Mouse (Mus musculus) stomach, embryonic 15.5 days (tissue): Measurements from ENCODE around the gene Gm20075. TPM values are rescaled to one million over a fixed set of nuclear protein-coding genes. Genes with fewer than 3 reads are reported as not detected.
"Not testable (repeated sequence)": the region's sequence is repeated elsewhere in the genome, so short reads cannot be mapped to it uniquely, and the experiment has no call there.

Source experiments
- ATAC-seq: fragments of 200-750 bp; cut with Nextera tagmentation; 2 replicates; pipeline ENCODE4 v1.8.0; 2017; ENCODE audit warnings: low read depth, moderate number of reproducible peaks, moderate TSS enrichment; ENCODE audit not compliant: insufficient read depth, low FRiP score
- H3K27ac ChIP-seq: fragments of 300-500 bp; sonication (generic); 2 replicates; pipeline ENCODE4 v1.5.1; 2015; ENCODE audit warnings: mild to moderate bottlenecking, inconsistent platforms
- H3K27me3 ChIP-seq: fragments of 300-500 bp; sonication (generic); replicated peaks from 2 replicates; pipeline ENCODE4 v1.6.1; 2015; ENCODE audit warnings: inconsistent platforms
- H3K36me3 ChIP-seq: fragments of 300-500 bp; sonication (generic); 2 replicates; pipeline ENCODE4 v1.6.1; 2015; ENCODE audit warnings: inconsistent platforms
- H3K4me1 ChIP-seq: fragments of 300-500 bp; sonication (generic); 2 replicates; pipeline ENCODE4 v1.6.1; 2015; ENCODE audit warnings: inconsistent platforms
- H3K4me2 ChIP-seq: fragments of 300-500 bp; sonication (generic); 2 replicates; pipeline ENCODE4 v1.6.1; 2015; ENCODE audit warnings: mild to moderate bottlenecking, inconsistent platforms
- H3K4me3 ChIP-seq: fragments of 300-500 bp; sonication (generic); replicated peaks from 2 replicates; pipeline ENCODE4 v1.5.1; 2015; ENCODE audit warnings: inconsistent platforms
- H3K9ac ChIP-seq: fragments of 300-500 bp; sonication (generic); 2 replicates; pipeline ENCODE4 v1.6.1; 2015; ENCODE audit warnings: inconsistent platforms
- H3K9me3 ChIP-seq: fragments of 300-500 bp; sonication (generic); 2 replicates; pipeline ENCODE4 v1.6.1; 2016; ENCODE audit warnings: inconsistent platforms
- WGBS: fragments of 180-500 bp; shearing (Covaris S2); methylation state at CpG from one replicate; pipeline ENCODE4 v1.1.7; 2015; 5-methylcytosine and 5-hydroxymethylcytosine counted together
- polyA plus RNA-seq: library from polyadenylated mRNA; unstranded; fragments of >200 nt; fragmentation: Nextera tagmentation; extraction: Ambion mirVana; gene quantifications from 2 replicates; pipeline ENCODE4 v1.2.1, GENCODE M21; 2015

The Gm20075 gene
- 20.6 and 27.9 TPM in 2 replicates for polyA plus RNA-seq

DNA sequence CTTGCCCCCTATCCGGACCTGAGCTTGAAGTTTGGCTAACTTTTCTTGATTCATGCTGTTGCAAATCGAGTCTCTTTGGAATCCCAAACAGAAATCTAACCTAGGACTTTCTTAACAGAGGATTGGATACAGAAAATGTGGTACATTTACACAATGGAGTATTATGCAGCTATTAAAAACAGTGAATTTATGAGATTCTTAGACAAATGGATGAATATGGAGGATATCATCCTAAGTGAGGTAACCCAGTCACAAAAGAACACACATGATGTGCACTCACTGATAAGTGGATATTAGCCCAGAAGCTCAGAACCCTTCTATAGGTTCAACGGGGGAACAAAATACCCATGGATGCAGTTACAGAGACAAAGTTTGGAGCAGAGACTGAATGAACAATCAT is at the start of gene Gm20075:
Gene Gm20075 (minus strand): TSS at position 101 of the 400 bp plus-strand sequence.
- not testable (repeated sequence) for H3K27me3 ChIP-seq, H3K4me3 ChIP-seq, H3K4me2 ChIP-seq, H3K9me3 ChIP-seq, H3K27ac ChIP-seq, H3K36me3 ChIP-seq, H3K9ac ChIP-seq, H3K4me1 ChIP-seq, ATAC-seq
- 81% methylated on average over 3 of the region's 3 CpGs for WGBS

- Histone ChIP-seq H3K9me3 (no peaks in the 10 kb centered on the region), H3K4me3 (no peak overlapping the region), H3K9ac (no peak overlapping the region), H3K4me2 (no peak overlapping the region), H3K4me1 (peaks cover 15% of the 10 kb centered on the region), H3K27me3 (peaks cover 52% of the 10 kb centered on the region), H3K27ac (no peak overlapping the region), H3K36me3 (no peaks in the 10 kb centered on the region)
- 70% methylated on average over 3 of the region's 3 CpGs for WGBS
- no peak for ATAC-seq
Measured at GRCm38 (mm10) chr13:96129081-96129480, 47.9 kb upstream of the Gm20075 start.

DNA sequence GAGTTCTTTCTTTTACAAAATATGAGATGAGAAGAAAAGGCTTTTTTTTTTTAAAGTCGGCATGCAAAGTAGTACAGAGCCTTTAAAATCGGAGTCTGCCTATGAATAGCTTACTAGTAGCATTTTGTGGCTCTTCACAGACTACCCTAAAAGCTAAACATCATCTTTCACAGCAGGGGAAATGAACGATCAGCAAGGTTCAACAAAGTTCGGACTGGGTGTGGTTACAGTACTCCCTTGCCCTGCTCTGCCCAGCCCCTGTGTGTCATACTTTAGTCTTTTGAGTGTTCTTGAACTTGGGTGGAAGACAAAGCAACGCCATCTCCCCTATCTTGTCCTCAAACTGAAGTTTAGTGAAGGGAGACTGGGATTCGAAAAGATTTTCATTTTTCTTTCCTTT is 45.5 kb upstream of the Gm20075 start:
- no peaks in the 10 kb centered on the region for H3K9me3 ChIP-seq
- WGBS = 62% methylated on average over 6 of the region's 6 CpGs
- H3K4me2 ChIP-seq = no peak overlapping the region
- H3K36me3 ChIP-seq = no peaks in the 10 kb centered on the region
- ATAC-seq = no peak
- peaks cover 28% of the 10 kb centered on the region for H3K27me3 ChIP-seq
- no peak overlapping the region for H3K4me3 ChIP-seq
- no peak overlapping the region for H3K27ac ChIP-seq
- peaks cover under 1% of the 10 kb centered on the region; the same call in 1 of the 2 replicates for H3K4me1 ChIP-seq
- H3K9ac ChIP-seq = no peak overlapping the region

GRCm38 (mm10) chr13:96125011-96125410 is 43.8 kb upstream of the Gm20075 start:
- 66% methylated on average over 5 of the region's 5 CpGs for WGBS
- Histone ChIP-seq H3K9ac (no peak overlapping the region), H3K9me3 (no peaks in the 10 kb centered on the region), H3K27me3 (peaks cover 11% of the 10 kb centered on the region), H3K4me1 (no peaks in the 10 kb centered on the region), H3K36me3 (no peaks in the 10 kb centered on the region), H3K27ac (no peak overlapping the region), H3K4me2 (no peak overlapping the region), H3K4me3 (no peak overlapping the region)
- no peak for ATAC-seq

- no peak for ATAC-seq
- Histone ChIP-seq H3K4me2 (no peak overlapping the region), H3K27ac (no peak overlapping the region), H3K4me1 (no peaks in the 10 kb centered on the region), H3K9me3 (no peaks in the 10 kb centered on the region), H3K4me3 (no peak overlapping the region), H3K27me3 (no peaks in the 10 kb centered on the region), H3K36me3 (no peaks in the 10 kb centered on the region), H3K9ac (no peak overlapping the region)
- 76% methylated on average over 2 of the region's 2 CpGs for WGBS
Measured at GRCm38 (mm10) chr13:96112711-96113110, 31.5 kb upstream of the Gm20075 start.

- Histone ChIP-seq H3K9me3 (no peaks in the 10 kb centered on the region), H3K4me1 (no peaks in the 10 kb centered on the region), H3K36me3 (no peaks in the 10 kb centered on the region), H3K4me3 (no peak overlapping the region), H3K4me2 (no peak overlapping the region), H3K27ac (no peak overlapping the region), H3K27me3 (no peaks in the 10 kb centered on the region), H3K9ac (no peak overlapping the region)
- WGBS = 86% methylated on average over 3 of the region's 3 CpGs
- ATAC-seq = no peak
Measured at GRCm38 (mm10) chr13:96110767-96111166, 29.6 kb upstream of the Gm20075 start.

GRCm38 (mm10) chr13:96106367-96106766 is 25.2 kb upstream of the Gm20075 start:
- Histone ChIP-seq H3K9me3 (no peaks in the 10 kb centered on the region), H3K27ac (no peak overlapping the region), H3K27me3 (no peaks in the 10 kb centered on the region), H3K9ac (no peak overlapping the region), H3K4me2 (no peak overlapping the region), H3K4me1 (no peaks in the 10 kb centered on the region), H3K4me3 (no peak overlapping the region), H3K36me3 (no peaks in the 10 kb centered on the region)
- whole genome bisulfite sequencing = 63% methylated on average over 4 of the region's 4 CpGs
- ATAC-seq = no peak

- WGBS = 72% methylated on average over 4 of the region's 4 CpGs
- no peak overlapping the region for H3K4me2 ChIP-seq
- H3K36me3 ChIP-seq = no peaks in the 10 kb centered on the region
- H3K9ac ChIP-seq = no peak overlapping the region
- H3K9me3 ChIP-seq = no peaks in the 10 kb centered on the region
- no peak overlapping the region for H3K27ac ChIP-seq
- H3K27me3 ChIP-seq = no peaks in the 10 kb centered on the region
- no peak for ATAC-seq
- no peak overlapping the region for H3K4me3 ChIP-seq
- H3K4me1 ChIP-seq = no peaks in the 10 kb centered on the region
Measured at GRCm38 (mm10) chr13:96090929-96091328, 9.8 kb upstream of the Gm20075 start.

DNA sequence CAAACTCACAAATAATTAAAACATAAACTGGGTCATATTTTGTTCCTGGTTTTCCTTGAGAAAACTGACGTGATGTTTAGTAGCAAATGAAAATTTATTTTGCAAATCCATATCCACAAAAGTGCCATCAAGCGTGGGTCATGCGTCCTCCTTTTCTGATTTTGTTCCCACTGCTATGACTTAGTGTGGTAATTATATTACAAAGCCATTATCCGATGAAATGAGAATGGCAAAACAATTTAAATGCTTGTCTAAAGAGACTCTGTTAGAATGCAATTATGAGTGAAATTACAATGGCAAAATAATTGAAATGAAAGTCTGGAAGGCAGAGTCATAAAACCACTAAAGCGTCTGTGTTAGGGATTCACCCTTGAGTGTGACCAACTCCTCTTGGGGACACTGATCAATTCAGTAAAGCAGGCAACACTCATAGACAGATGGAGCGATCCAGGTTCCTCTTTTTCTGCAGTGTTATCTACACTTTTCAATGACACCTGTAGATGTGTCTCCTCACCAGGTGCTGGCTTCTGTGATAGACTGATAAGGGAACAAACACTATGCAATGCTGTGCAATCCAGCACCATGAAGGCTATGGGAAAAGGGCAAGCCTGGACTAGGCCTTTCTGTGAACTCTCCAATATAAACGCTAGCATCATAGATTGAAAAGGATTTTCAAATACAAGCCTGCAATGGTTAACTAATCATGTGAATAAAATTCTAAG is 4.6 kb upstream of the Gm20075 start:
- no peaks in the 10 kb centered on the region for H3K9me3 ChIP-seq
- WGBS = 75% methylated on average over 7 of the region's 7 CpGs
- H3K4me3 ChIP-seq = no peak overlapping the region
- no peak for ATAC-seq
- no peaks in the 10 kb centered on the region for H3K4me1 ChIP-seq
- no peak overlapping the region for H3K27ac ChIP-seq
- no peaks in the 10 kb centered on the region for H3K36me3 ChIP-seq
- H3K4me2 ChIP-seq = no peak overlapping the region
- H3K9ac ChIP-seq = no peak overlapping the region
- H3K27me3 ChIP-seq = no peaks in the 10 kb centered on the region

DNA sequence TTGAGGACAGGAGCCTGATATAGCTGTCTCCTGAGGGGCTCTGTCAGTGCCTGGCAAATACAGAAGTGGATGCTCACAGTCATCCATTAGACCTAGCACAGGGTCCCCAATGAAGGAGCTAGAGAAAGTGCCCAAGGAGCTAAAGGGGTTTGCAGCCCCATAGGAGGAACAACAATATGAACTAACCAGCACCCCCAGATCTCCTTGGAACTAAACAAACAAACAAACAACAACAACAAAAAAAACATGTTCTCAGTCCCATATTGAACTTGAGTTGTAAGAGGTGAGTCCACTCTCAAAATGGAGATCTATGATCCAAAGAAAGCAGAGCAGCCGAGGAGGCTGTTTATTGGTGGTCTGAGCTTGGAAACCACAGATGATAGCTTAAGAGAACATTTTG is 578 bp upstream of the Gm20075 start, which contains the start of gene Gm17190:
Gene Gm17190 (plus strand): TSS at position 301 of the 400 bp plus-strand sequence.
- H3K9me3 ChIP-seq, H3K27me3 ChIP-seq, H3K4me1 ChIP-seq, ATAC-seq, H3K36me3 ChIP-seq, H3K9ac ChIP-seq, H3K4me3 ChIP-seq, H3K27ac ChIP-seq, H3K4me2 ChIP-seq: not testable (repeated sequence)
- 90% methylated on average over 1 of the region's 1 CpGs for WGBS

GRCm38 (mm10) chr13:96073555-96073954 is 7.6 kb downstream of the Gm20075 start:
- Histone ChIP-seq H3K9me3 (no peaks in the 10 kb centered on the region), H3K27me3 (no peaks in the 10 kb centered on the region), H3K4me3 (no peak overlapping the region), H3K4me1 (no peaks in the 10 kb centered on the region), H3K9ac (no peak overlapping the region), H3K36me3 (no peaks in the 10 kb centered on the region), H3K4me2 (no peak overlapping the region), H3K27ac (no peak overlapping the region)
- 39% methylated on average over 8 of the region's 8 CpGs for WGBS
- no peak for ATAC-seq

- no peak overlapping the region for H3K4me2 ChIP-seq
- no peaks in the 10 kb centered on the region for H3K9me3 ChIP-seq
- no peak overlapping the region for H3K9ac ChIP-seq
- 75% methylated on average over 3 of the region's 3 CpGs for WGBS
- H3K27me3 ChIP-seq = no peaks in the 10 kb centered on the region
- H3K4me3 ChIP-seq = no peak overlapping the region
- H3K27ac ChIP-seq = no peak overlapping the region
- H3K4me1 ChIP-seq = no peaks in the 10 kb centered on the region
- H3K36me3 ChIP-seq = no peaks in the 10 kb centered on the region
- ATAC-seq = no peak
Measured at GRCm38 (mm10) chr13:96052755-96053154, 28.4 kb downstream of the Gm20075 start.

GRCm38 (mm10) chr13:96045396-96045795 is 35.8 kb downstream of the Gm20075 start:
- no peak overlapping the region for H3K27ac ChIP-seq
- no peaks in the 10 kb centered on the region for H3K36me3 ChIP-seq
- H3K9me3 ChIP-seq = no peaks in the 10 kb centered on the region
- H3K4me3 ChIP-seq = no peak overlapping the region
- H3K27me3 ChIP-seq = no peaks in the 10 kb centered on the region
- H3K4me1 ChIP-seq = no peaks in the 10 kb centered on the region
- 61% methylated on average over 5 of the region's 5 CpGs for WGBS
- no peak overlapping the region for H3K4me2 ChIP-seq
- no peak overlapping the region for H3K9ac ChIP-seq
- ATAC-seq = no peak
